Mouse (Mus musculus) hindbrain, postnatal 0 days (tissue): Measurements from ENCODE around the gene Tmprss15. TPM values are rescaled to one million over a fixed set of nuclear protein-coding genes. Genes with fewer than 3 reads are reported as not detected.

Source experiments
- ATAC-seq: fragments of 200-750 bp; cut with Nextera tagmentation; 2 replicates; pipeline ENCODE4 v1.8.0; 2017; ENCODE audit warnings: mild to moderate bottlenecking, moderate TSS enrichment, moderate library complexity
- DNase-seq: peaks from one replicate; pipeline ENCODE4 v3.0.0-alpha.2; 2015; ENCODE audit warnings: low spot score
- H3K27ac ChIP-seq: fragments of 300-500 bp; sonication (generic); 2 replicates; pipeline ENCODE4 v1.5.1; 2014; ENCODE audit warnings: mild to moderate bottlenecking
- H3K27me3 ChIP-seq: fragments of 300-500 bp; sonication (generic); 2 replicates; pipeline ENCODE4 v1.6.1; 2014; ENCODE audit warnings: low read length, mixed read lengths; ENCODE audit not compliant: insufficient read depth
- H3K36me3 ChIP-seq: fragments of 300-500 bp; sonication (generic); 2 replicates; pipeline ENCODE4 v1.6.1; 2014; ENCODE audit warnings: low read length, mixed read lengths; ENCODE audit not compliant: insufficient read depth
- H3K4me1 ChIP-seq: fragments of 300-500 bp; sonication (generic); 2 replicates; pipeline ENCODE4 v1.6.1; 2014; ENCODE audit warnings: antibody characterized with exemption, low read length, mixed read lengths; ENCODE audit not compliant: insufficient read depth
- H3K4me2 ChIP-seq: fragments of 300-500 bp; sonication (generic); 2 replicates; pipeline ENCODE4 v1.6.1; 2014; ENCODE audit warnings: low read depth, mild to moderate bottlenecking, low read length, moderate library complexity, mixed read lengths
- H3K4me3 ChIP-seq: fragments of 300-500 bp; sonication (generic); 2 replicates; pipeline ENCODE4 v1.5.1; 2014; ENCODE audit warnings: low read length
- H3K9ac ChIP-seq: fragments of 300-500 bp; sonication (generic); replicated peaks from 2 replicates; pipeline ENCODE4 v1.6.1; 2014; ENCODE audit warnings: mild to moderate bottlenecking, low read length, moderate library complexity, mixed read lengths
- H3K9me3 ChIP-seq: fragments of 300-500 bp; sonication (generic); 2 replicates; pipeline ENCODE4 v1.6.1; 2016; ENCODE audit warnings: low read length, mixed read lengths
- CTCF ChIP-seq: IDR thresholded peaks from 2 replicates; pipeline ENCODE4 v1.5.1; 2016; ENCODE audit warnings: antibody characterized with exemption, control low read depth, low read depth
- WGBS: fragments of 180-500 bp; shearing (Covaris S2); extraction: QIAGEN DNeasy Blood & Tissue Kit; methylation state at CpG from one replicate; pipeline ENCODE4 v1.1.7; 2014; 5-methylcytosine and 5-hydroxymethylcytosine counted together
- polyA plus RNA-seq: library from polyadenylated mRNA; unstranded; fragments of >200 nt; fragmentation: Nextera tagmentation; extraction: Ambion mirVana; gene quantifications from 2 replicates; pipeline ENCODE4 v1.2.1, GENCODE M21; 2015
- total RNA-seq: library from RNA; depleted of rRNA; stranded (reverse); fragments of >200 nt; gene quantifications from 2 replicates; pipeline ENCODE4 v1.2.3, GENCODE M21; 2014

The Tmprss15 gene
- total and polyA plus RNA-seq, 2 experiments from 2014 or later, result 0.16 TPM; not detected in 1

DNA sequence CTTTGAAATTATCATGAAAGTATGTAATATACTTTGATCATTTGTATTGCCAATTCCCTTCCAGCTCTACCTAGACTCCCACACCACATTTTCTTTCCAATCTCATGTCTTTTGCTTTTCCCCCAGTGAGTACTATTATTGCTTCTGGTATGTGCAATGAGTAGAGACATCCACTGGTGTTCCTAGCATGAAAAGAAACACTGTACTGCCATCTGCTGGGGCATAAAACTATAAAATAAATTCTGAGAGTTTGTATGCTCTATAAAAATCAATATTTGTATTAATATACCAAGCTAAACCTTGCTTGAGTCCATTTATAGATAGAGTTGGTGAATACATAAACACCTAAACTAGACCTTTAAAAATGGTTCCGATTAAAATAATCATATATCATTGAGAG lies 27.0 kb downstream of the Tmprss15 start:
- no peaks in the 10 kb centered on the region for H3K27me3 ChIP-seq
- H3K9ac ChIP-seq, result no peak overlapping the region
- H3K36me3 ChIP-seq, result no peaks in the 10 kb centered on the region
- H3K4me3 ChIP-seq, result no peak overlapping the region
- H3K27ac ChIP-seq, result no peak overlapping the region
- H3K4me2 ChIP-seq, result no peak overlapping the region
- H3K9me3 ChIP-seq, result no peaks in the 10 kb centered on the region
- 92% methylated on average over 1 of the region's 1 CpGs for WGBS
- peak; percentile 31 for TF ChIP-seq CTCF
- DNase-seq, result peak; percentile 8
- no peak for ATAC-seq
- H3K4me1 ChIP-seq, result no peaks in the 10 kb centered on the region

GRCm38 (mm10) chr16:79058775-79059558 lies 31.9 kb downstream of the Tmprss15 start:
- WGBS, result 61% methylated on average over 12 of the region's 12 CpGs
- no peaks in the 10 kb centered on the region for H3K4me1 ChIP-seq
- H3K27me3 ChIP-seq, result no peaks in the 10 kb centered on the region
- ATAC-seq, result no peak
- H3K9me3 ChIP-seq, result no peaks in the 10 kb centered on the region
- no peak overlapping the region for H3K4me2 ChIP-seq
- peak; percentile 63 for DNase-seq
- H3K36me3 ChIP-seq, result no peaks in the 10 kb centered on the region
- no peak overlapping the region for H3K4me3 ChIP-seq
- H3K9ac ChIP-seq, result no peak overlapping the region
- H3K27ac ChIP-seq, result no peak overlapping the region
- peak; percentile 72 for TF ChIP-seq CTCF

- Histone ChIP-seq H3K9me3 (no peaks in the 10 kb centered on the region), H3K4me2 (no peak overlapping the region), H3K27ac (no peak overlapping the region), H3K27me3 (no peaks in the 10 kb centered on the region), H3K4me1 (no peaks in the 10 kb centered on the region), H3K4me3 (no peak overlapping the region), H3K36me3 (no peaks in the 10 kb centered on the region), H3K9ac (no peak overlapping the region)
- DNase-seq (no peak), ATAC-seq (no peak)
- WGBS, result 83% methylated on average over 2 of the region's 2 CpGs
- TF ChIP-seq CTCF, result no peak
Measured at GRCm38 (mm10) chr16:79032593-79032992, 58.3 kb downstream of the Tmprss15 start.

DNA sequence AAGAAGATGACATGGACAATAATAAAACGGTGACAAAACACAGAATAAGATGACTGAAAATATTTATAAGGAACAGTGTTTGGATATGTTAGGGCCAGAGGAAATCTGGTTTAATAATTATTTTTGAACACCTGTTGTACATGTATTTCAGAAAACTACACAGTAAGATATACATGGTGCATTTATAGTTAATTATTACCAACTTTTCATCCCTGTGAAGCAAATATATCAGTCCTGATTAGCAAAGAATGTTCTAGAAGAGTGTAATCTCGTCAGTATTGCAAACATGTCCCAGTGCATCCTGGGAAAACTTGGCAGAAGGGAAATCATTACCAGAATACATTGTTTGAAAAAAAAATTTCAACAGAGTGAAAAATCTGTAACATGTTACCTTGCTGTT lies 88.1 kb downstream of the Tmprss15 start:
- no peak for TF ChIP-seq CTCF
- no peaks in the 10 kb centered on the region for H3K36me3 ChIP-seq
- no peak overlapping the region for H3K9ac ChIP-seq
- H3K27ac ChIP-seq, result no peak overlapping the region
- no peak overlapping the region for H3K4me3 ChIP-seq
- no peaks in the 10 kb centered on the region for H3K27me3 ChIP-seq
- 78% methylated on average over 2 of the region's 2 CpGs for WGBS
- ATAC-seq, result no peak
- H3K9me3 ChIP-seq, result no peaks in the 10 kb centered on the region
- no peak for DNase-seq
- H3K4me2 ChIP-seq, result no peak overlapping the region
- H3K4me1 ChIP-seq, result no peaks in the 10 kb centered on the region

- DNase-seq (no peak), ATAC-seq (no peak)
- WGBS, result 88% methylated on average over 9 of the region's 9 CpGs
- no peaks in the 10 kb centered on the region for H3K36me3 ChIP-seq
- no peaks in the 10 kb centered on the region for H3K27me3 ChIP-seq
- no peak overlapping the region for H3K4me3 ChIP-seq
- no peak overlapping the region for H3K27ac ChIP-seq
- H3K4me1 ChIP-seq, result no peaks in the 10 kb centered on the region
- H3K9ac ChIP-seq, result no peak overlapping the region
- no peaks in the 10 kb centered on the region for H3K9me3 ChIP-seq
- no peak overlapping the region for H3K4me2 ChIP-seq
- TF ChIP-seq CTCF, result no peak
Measured at GRCm38 (mm10) chr16:79001679-79002078, 89.2 kb downstream of the Tmprss15 start.

- WGBS, result 81% methylated on average over 8 of the region's 8 CpGs
- ATAC-seq, result no peak
- H3K4me3 ChIP-seq, result no peak overlapping the region
- H3K9ac ChIP-seq, result no peak overlapping the region
- TF ChIP-seq CTCF, result no peak
- no peaks in the 10 kb centered on the region for H3K9me3 ChIP-seq
- no peaks in the 10 kb centered on the region for H3K36me3 ChIP-seq
- DNase-seq, result no peak
- H3K4me1 ChIP-seq, result no peaks in the 10 kb centered on the region
- H3K27ac ChIP-seq, result no peak overlapping the region
- H3K4me2 ChIP-seq, result no peak overlapping the region
- no peaks in the 10 kb centered on the region for H3K27me3 ChIP-seq
Measured at GRCm38 (mm10) chr16:78976384-78976783, 114.5 kb downstream of the Tmprss15 start.

- no peaks in the 10 kb centered on the region for H3K36me3 ChIP-seq
- H3K4me3 ChIP-seq, result no peak overlapping the region
- ATAC-seq (no peak), DNase-seq (no peak)
- H3K27me3 ChIP-seq, result no peaks in the 10 kb centered on the region
- no peaks in the 10 kb centered on the region for H3K9me3 ChIP-seq
- no peak for TF ChIP-seq CTCF
- no peak overlapping the region for H3K4me2 ChIP-seq
- WGBS, result 95% methylated on average over 13 of the region's 13 CpGs
- H3K4me1 ChIP-seq, result no peaks in the 10 kb centered on the region
- H3K9ac ChIP-seq, result no peak overlapping the region
- no peak overlapping the region for H3K27ac ChIP-seq
Measured at GRCm38 (mm10) chr16:78974099-78974498, 116.8 kb downstream of the Tmprss15 start.
